ENCODE assay signal across 8 mouse cellular contexts in genomic region chr14:14803921-14804517, GRCm38 (mm10). TPM values are rescaled to one million over a fixed set of nuclear protein-coding genes. Genes with fewer than 3 reads are reported as not detected.
DNase-seq lines count a peak whose midpoint lies in the region; ATAC-seq lines count a peak whose summit lies in the region.

No protein-coding gene starts in this region.

- H3K4me1 ChIP-seq in forebrain, embryonic 16.5 days (replicated peaks; ENCODE audit: control insufficient read depth, insufficient read depth, low read length) = no peaks in the 10 kb centered on the region
- H3K4me1 ChIP-seq in midbrain, embryonic 11.5 days (ENCODE audit: control insufficient read depth, insufficient read depth, low read length) = no peaks in the 10 kb centered on the region
- 0 out of 2 replicates have a peak, but pooled peaks cover 3% of the 10 kb centered on the region for H3K4me1 ChIP-seq in stomach, embryonic 16.5 days (ENCODE audit: control insufficient read depth, insufficient read depth, low read length)

- peak; percentile 79 for ATAC-seq in forebrain, embryonic 16.5 days
- peak; percentile 71 for ATAC-seq in midbrain, embryonic 11.5 days (ENCODE audit: low FRiP score)
- ATAC-seq in stomach, embryonic 16.5 days (ENCODE audit: insufficient read depth, low FRiP score) = peak; percentile 81; the same call in 1 of the 2 replicates

- DNase-seq in layer of hippocampus, adult 11-12 months (ENCODE audit: low spot score) = peak; percentile 63
- DNase-seq in layer of hippocampus, adult 9-10 months (ENCODE audit: low spot score) = no peak
- peak; percentile 52 to 61 for DNase-seq in kidney, postnatal 4 days
- DNase-seq in midbrain, embryonic 11.5 days (ENCODE audit: low spot score, missing footprints) = no peak
- DNase-seq in spleen, adult 12 weeks (ENCODE audit: low spot score) = no peak
- DNase-seq in spleen, postnatal 14 days (ENCODE audit: low spot score in 2 of 2) = no peak

- no peaks in the 10 kb centered on the region for H3K27me3 ChIP-seq in forebrain, embryonic 16.5 days (replicated peaks; ENCODE audit: control insufficient read depth, insufficient read depth, low read length)
- H3K27me3 ChIP-seq in midbrain, embryonic 11.5 days (ENCODE audit: control insufficient read depth, insufficient read depth, low read length) = no peaks in the 10 kb centered on the region
- H3K27me3 ChIP-seq in stomach, embryonic 16.5 days (ENCODE audit: control insufficient read depth, insufficient read depth, low read length) = no peaks in the 10 kb centered on the region

- 13% methylated on average over 10 of the region's 10 CpGs for WGBS in forebrain, embryonic 16.5 days
- 18% methylated on average over 10 of the region's 10 CpGs for WGBS in midbrain, embryonic 11.5 days
- 14% methylated on average over 10 of the region's 10 CpGs for WGBS in stomach, embryonic 16.5 days

- H3K27ac ChIP-seq in forebrain, embryonic 16.5 days (ENCODE audit: low read length) = no peak overlapping the region
- no peak overlapping the region for H3K27ac ChIP-seq in midbrain, embryonic 11.5 days (ENCODE audit: low read depth, low read length)
- no peak overlapping the region for H3K27ac ChIP-seq in stomach, embryonic 16.5 days (ENCODE audit: low read length)

- no peak overlapping the region for H3K4me3 ChIP-seq in forebrain, embryonic 16.5 days (replicated peaks; ENCODE audit: low read length)
- H3K4me3 ChIP-seq in midbrain, embryonic 11.5 days (ENCODE audit: low read depth, low read length) = no peak overlapping the region
- no peak overlapping the region for H3K4me3 ChIP-seq in stomach, embryonic 16.5 days (replicated peaks; ENCODE audit: low read length)

- H3K36me3 ChIP-seq in forebrain, embryonic 16.5 days (ENCODE audit: control insufficient read depth, insufficient read depth) = peaks cover 7% of the 10 kb centered on the region; the same call in 1 of the 2 replicates
- H3K36me3 ChIP-seq in midbrain, embryonic 11.5 days (ENCODE audit: control insufficient read depth, insufficient read depth, low read length) = no peaks in the 10 kb centered on the region; the same call in 1 of the 2 replicates
- no peaks in the 10 kb centered on the region for H3K36me3 ChIP-seq in stomach, embryonic 16.5 days (ENCODE audit: control insufficient read depth, insufficient read depth, low read length)

- H3K4me2 ChIP-seq in forebrain, embryonic 16.5 days (ENCODE audit: low read length) = 0 out of 2 replicates have a peak overlapping the region, but pooled peaks have one; percentile 14
- H3K4me2 ChIP-seq in midbrain, embryonic 11.5 days = no peak overlapping the region
- no peak overlapping the region for H3K4me2 ChIP-seq in stomach, embryonic 16.5 days (ENCODE audit: low read depth, low read length)

- no peak overlapping the region for H3K9ac ChIP-seq in forebrain, embryonic 16.5 days (replicated peaks; ENCODE audit: low read depth, low read length)
- H3K9ac ChIP-seq in midbrain, embryonic 11.5 days (ENCODE audit: low read length) = no peak overlapping the region
- no peak overlapping the region for H3K9ac ChIP-seq in stomach, embryonic 16.5 days (ENCODE audit: low read length)

- H3K9me3 ChIP-seq in forebrain, embryonic 16.5 days (ENCODE audit: control insufficient read depth, low read length) = no peaks in the 10 kb centered on the region
- H3K9me3 ChIP-seq in midbrain, embryonic 11.5 days (ENCODE audit: control insufficient read depth, low read length) = no peaks in the 10 kb centered on the region
- no peaks in the 10 kb centered on the region for H3K9me3 ChIP-seq in stomach, embryonic 16.5 days (replicated peaks; ENCODE audit: control insufficient read depth, low read length)

RNA-seq across cellular contexts. Expression of gene Nek10, which starts 0.8 kb away (rescaled TPM):
- polyA plus RNA-seq in forebrain, embryonic 16.5 days (2015; fragmentation: Nextera tagmentation; extraction: Ambion mirVana) = 0.11 TPM in 2 replicates
- polyA plus RNA-seq in midbrain, embryonic 11.5 days (2014; fragmentation: Nextera tagmentation; extraction: Ambion mirVana) = 0.03 TPM in 1 of 2 replicates, not detected in the other
- polyA plus RNA-seq in stomach, embryonic 16.5 days (2015; fragmentation: Nextera tagmentation; extraction: Ambion mirVana) = 0.05 and 0.10 TPM in 2 replicates

Comparison
In these comparisons a context has a peak if more than half of its experiments do, and no peak if none do; other contexts are left out.
1. DNase-seq: peak in layer of hippocampus, adult 11-12 months (single experiment) and kidney, postnatal 4 days (2 of 2); none in layer of hippocampus, adult 9-10 months (single experiment), midbrain, embryonic 11.5 days (single experiment), spleen, adult 12 weeks (single experiment) and spleen, postnatal 14 days (0 of 2).
2. Peak in every context shown above with its lines, with median percentiles within 50 percentile points of each other: ATAC-seq.